Mouse (Mus musculus): ENCODE data around the gene Epha6. TPM values are rescaled to one million over a fixed set of nuclear protein-coding genes. Genes with fewer than 3 reads are reported as not detected.

The Epha6 gene
- total and polyA plus RNA-seq, 3 experiments, result 0.04 TPM; not detected in 2

GRCm38 (mm10) chr16:59854160-59854717, 751.1 kb downstream of the Epha6 start:
- Histone ChIP-seq H3K4me1 (ENCODE audit: control insufficient read depth, insufficient read depth, low read length) (no peaks in the 10 kb centered on the region), H3K27ac (no peak overlapping the region), H3K27me3 (ENCODE audit: control insufficient read depth, insufficient read depth, low read length) (no peaks in the 10 kb centered on the region), H3K79me2 (replicated peaks; ENCODE audit: control insufficient read depth, insufficient read depth, low read length) (no peaks in the 10 kb centered on the region), H3K36me3 (ENCODE audit: control insufficient read depth, insufficient read depth, low read length) (no peaks in the 10 kb centered on the region), H3K4me3 (no peak overlapping the region), H3K9ac (ENCODE audit: low read depth, low read length) (no peak overlapping the region)
- intact Hi-C loops (cut with DNase I), result no loop called here
- 54% methylated on average over 7 of the region's 7 CpGs for WGBS
- TF ChIP-seq EP300 (IDR thresholded peaks at IDR 0.05; ENCODE audit: insufficient read depth, low read depth, low read length) (no peak), POLR2A (IDR thresholded peaks at IDR 0.05; ENCODE audit: insufficient read depth, low read depth, low read length) (no peak), CTCF (IDR thresholded peaks at IDR 0.05) (no peak)
- no peak for DNase-seq

- H3K27me3 ChIP-seq (ENCODE audit: control insufficient read depth, insufficient read depth, low read length), result no peaks in the 10 kb centered on the region
- H3K27ac ChIP-seq, result no peak overlapping the region
- no peak overlapping the region for H3K9ac ChIP-seq (ENCODE audit: low read depth, low read length)
- no peak for DNase-seq
- WGBS, result 60% methylated on average over 2 of the region's 2 CpGs
- intact Hi-C loops (cut with DNase I), result no loop called here
- H3K36me3 ChIP-seq (ENCODE audit: control insufficient read depth, insufficient read depth, low read length), result no peaks in the 10 kb centered on the region
- H3K79me2 ChIP-seq (replicated peaks; ENCODE audit: control insufficient read depth, insufficient read depth, low read length), result no peaks in the 10 kb centered on the region
- TF ChIP-seq CTCF (IDR thresholded peaks at IDR 0.05) (no peak), EP300 (IDR thresholded peaks at IDR 0.05; ENCODE audit: insufficient read depth, low read depth, low read length) (no peak), POLR2A (IDR thresholded peaks at IDR 0.05; ENCODE audit: insufficient read depth, low read depth, low read length) (no peak)
- H3K4me3 ChIP-seq, result no peak overlapping the region
- no peaks in the 10 kb centered on the region for H3K4me1 ChIP-seq (ENCODE audit: control insufficient read depth, insufficient read depth, low read length)
Observed at GRCm38 (mm10) chr16:59852689-59853088, 752.6 kb downstream of the Epha6 start.

- TF ChIP-seq CTCF (IDR thresholded peaks at IDR 0.05) (peak; percentile 58), POLR2A (IDR thresholded peaks at IDR 0.05; ENCODE audit: insufficient read depth, low read depth, low read length) (no peak)
- no peak for DNase-seq
- Histone ChIP-seq H3K27me3 (ENCODE audit: control insufficient read depth, insufficient read depth, low read length) (no peaks in the 10 kb centered on the region), H3K4me3 (no peak overlapping the region), H3K27ac (no peak overlapping the region), H3K4me1 (ENCODE audit: control insufficient read depth, insufficient read depth, low read length) (no peaks in the 10 kb centered on the region), H3K79me2 (replicated peaks; ENCODE audit: control insufficient read depth, insufficient read depth, low read length) (no peaks in the 10 kb centered on the region), H3K36me3 (ENCODE audit: control insufficient read depth, insufficient read depth, low read length) (no peaks in the 10 kb centered on the region), H3K9ac (ENCODE audit: low read depth, low read length) (no peak overlapping the region)
- 15% methylated on average over 3 of the region's 3 CpGs for WGBS
- intact Hi-C loops (cut with DNase I), result no loop called here
Observed at GRCm38 (mm10) chr16:59846574-59846973, 758.8 kb downstream of the Epha6 start.

- Histone ChIP-seq H3K4me3 (no peak overlapping the region), H3K79me2 (replicated peaks; ENCODE audit: control insufficient read depth, insufficient read depth, low read length) (no peaks in the 10 kb centered on the region), H3K4me1 (ENCODE audit: control insufficient read depth, insufficient read depth, low read length) (no peaks in the 10 kb centered on the region), H3K27me3 (ENCODE audit: control insufficient read depth, insufficient read depth, low read length) (no peaks in the 10 kb centered on the region), H3K27ac (no peak overlapping the region), H3K36me3 (ENCODE audit: control insufficient read depth, insufficient read depth, low read length) (no peaks in the 10 kb centered on the region), H3K9ac (ENCODE audit: low read depth, low read length) (no peak overlapping the region)
- intact Hi-C loops (cut with DNase I), result no loop called here
- WGBS, result 73% methylated on average over 4 of the region's 4 CpGs
- DNase-seq, result no peak
- TF ChIP-seq CTCF (IDR thresholded peaks at IDR 0.05) (no peak), EP300 (IDR thresholded peaks at IDR 0.05; ENCODE audit: insufficient read depth, low read depth, low read length) (no peak), POLR2A (IDR thresholded peaks at IDR 0.05; ENCODE audit: insufficient read depth, low read depth, low read length) (no peak)
Observed at GRCm38 (mm10) chr16:59836778-59837177, 768.6 kb downstream of the Epha6 start.

- TF ChIP-seq POLR2A (IDR thresholded peaks at IDR 0.05; ENCODE audit: insufficient read depth, low read depth, low read length) (no peak), CTCF (IDR thresholded peaks at IDR 0.05) (no peak), EP300 (IDR thresholded peaks at IDR 0.05; ENCODE audit: insufficient read depth, low read depth, low read length) (no peak)
- no peaks in the 10 kb centered on the region for H3K36me3 ChIP-seq (ENCODE audit: control insufficient read depth, insufficient read depth, low read length)
- H3K79me2 ChIP-seq (replicated peaks; ENCODE audit: control insufficient read depth, insufficient read depth, low read length), result no peaks in the 10 kb centered on the region
- H3K4me3 ChIP-seq, result no peak overlapping the region
- no peaks in the 10 kb centered on the region for H3K4me1 ChIP-seq (ENCODE audit: control insufficient read depth, insufficient read depth, low read length)
- H3K27me3 ChIP-seq (ENCODE audit: control insufficient read depth, insufficient read depth, low read length), result no peaks in the 10 kb centered on the region
- WGBS, result 81% methylated on average over 10 of the region's 10 CpGs
- no peak for DNase-seq
- H3K9ac ChIP-seq (ENCODE audit: low read depth, low read length), result no peak overlapping the region
- no peak overlapping the region for H3K27ac ChIP-seq
- intact Hi-C loops (cut with DNase I), result no loop called here
Observed at GRCm38 (mm10) chr16:59836304-59836703, 769.0 kb downstream of the Epha6 start.

GRCm38 (mm10) chr16:59832468-59832867, 772.9 kb downstream of the Epha6 start:
- WGBS, result 69% methylated on average over 5 of the region's 5 CpGs
- Histone ChIP-seq H3K27me3 (ENCODE audit: control insufficient read depth, insufficient read depth, low read length) (no peaks in the 10 kb centered on the region), H3K9ac (ENCODE audit: low read depth, low read length) (no peak overlapping the region), H3K36me3 (ENCODE audit: control insufficient read depth, insufficient read depth, low read length) (no peaks in the 10 kb centered on the region), H3K79me2 (replicated peaks; ENCODE audit: control insufficient read depth, insufficient read depth, low read length) (no peaks in the 10 kb centered on the region), H3K4me1 (ENCODE audit: control insufficient read depth, insufficient read depth, low read length) (no peaks in the 10 kb centered on the region), H3K27ac (no peak overlapping the region), H3K4me3 (no peak overlapping the region)
- intact Hi-C loops (cut with DNase I), result no loop called here
- DNase-seq, result no peak
- TF ChIP-seq POLR2A (IDR thresholded peaks at IDR 0.05; ENCODE audit: insufficient read depth, low read depth, low read length) (no peak), CTCF (IDR thresholded peaks at IDR 0.05) (no peak), EP300 (IDR thresholded peaks at IDR 0.05; ENCODE audit: insufficient read depth, low read depth, low read length) (no peak)
